Mouse (Mus musculus) CH12.LX (cell line): ENCODE data around the gene Bach2.

Source experiments
- CTCF ChIP-seq, 2 experiments: IDR thresholded peaks in 1 of 2; conservative IDR thresholded peaks in 1 of 2; 2 replicates each; pipeline ENCODE4 v1.5.1; 2011 to 2012; ENCODE audit warnings: low read depth in 2 of 2, low read length in 2 of 2, improper control_type of control experiment in 1 of 2, inconsistent platforms in 1 of 2, mild to moderate bottlenecking in 1 of 2, moderate library complexity in 1 of 2
- JUND ChIP-seq: conservative IDR thresholded peaks from 2 replicates; pipeline ENCODE4 v1.6.1; 2011; ENCODE audit warnings: low read depth, low read length, improper control_type of control experiment

- TF ChIP-seq JUND = no peak
- TF ChIP-seq CTCF (conservative IDR thresholded peaks at IDR 0.05 in 1 of 2, IDR thresholded peaks at IDR 0.05 in 1 of 2; ENCODE audit: low read depth in 2 of 2, low read length in 2 of 2) = no peak
Observed at GRCm38 (mm10) chr4:32486654-32487398, 248.2 kb downstream of the Bach2 start.
